Mouse (Mus musculus): Measurements from ENCODE around the gene Bcl9l.
A peak's percentile ranks its signal among the peaks of the same experiment; 100 is the strongest.

Bcl9l gene

DNA sequence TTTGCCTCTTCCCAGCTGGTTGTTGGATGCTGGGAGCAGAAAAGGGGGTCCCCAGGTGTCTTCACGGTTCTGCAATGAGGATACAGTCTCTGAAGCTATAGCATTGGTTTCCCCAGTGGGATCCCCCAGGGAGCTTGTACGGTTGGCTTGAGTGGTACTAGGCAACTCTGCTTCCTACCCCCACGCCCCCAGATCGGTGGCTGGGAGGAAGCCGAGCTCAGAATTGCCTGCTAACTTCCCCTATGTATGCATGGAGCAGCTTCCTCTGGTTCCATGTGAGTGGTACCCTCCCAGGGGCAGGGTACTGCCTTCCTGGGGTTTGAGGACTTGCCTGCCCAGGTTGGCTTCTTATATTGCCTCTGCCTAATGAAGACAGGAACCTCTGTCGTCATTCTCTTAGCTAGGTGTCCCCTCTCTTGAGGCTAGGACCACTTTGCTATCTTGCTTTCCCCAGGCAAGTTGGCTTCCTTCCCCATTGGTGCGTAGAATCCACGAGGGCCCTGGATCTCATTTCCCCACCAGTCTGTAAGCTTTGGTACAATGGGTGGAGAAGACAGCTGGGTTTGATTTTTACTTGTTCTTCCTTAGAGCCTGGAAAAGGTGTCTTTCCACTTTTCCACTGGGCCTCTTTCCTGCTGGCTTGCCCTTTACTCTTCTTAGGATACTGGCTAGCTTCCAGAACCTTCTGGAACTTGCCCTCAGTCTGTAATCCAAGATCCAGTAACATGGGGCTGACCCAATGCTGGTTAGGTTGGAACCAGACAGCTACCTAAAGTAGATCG lies 29.5 kb downstream of the Bcl9l start:
- DNase-seq (ENCODE audit: low spot score) = no peak

DNA sequence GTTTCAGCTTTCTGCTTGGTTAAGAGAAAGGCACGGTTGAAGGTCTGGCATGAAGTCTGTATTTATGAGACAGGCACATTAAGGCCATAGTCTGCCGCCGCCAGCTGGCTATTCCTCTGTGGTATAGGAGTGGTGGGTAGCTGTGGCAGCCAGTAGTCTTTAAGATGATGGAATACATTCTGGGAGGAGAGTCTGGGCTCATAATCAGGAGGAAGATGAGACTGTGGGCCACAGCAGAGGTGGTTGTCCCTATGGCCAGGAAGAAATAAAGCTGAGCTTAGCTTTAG lies 30.0 kb downstream of the Bcl9l start:
- no peak for DNase-seq (ENCODE audit: low spot score)

DNA sequence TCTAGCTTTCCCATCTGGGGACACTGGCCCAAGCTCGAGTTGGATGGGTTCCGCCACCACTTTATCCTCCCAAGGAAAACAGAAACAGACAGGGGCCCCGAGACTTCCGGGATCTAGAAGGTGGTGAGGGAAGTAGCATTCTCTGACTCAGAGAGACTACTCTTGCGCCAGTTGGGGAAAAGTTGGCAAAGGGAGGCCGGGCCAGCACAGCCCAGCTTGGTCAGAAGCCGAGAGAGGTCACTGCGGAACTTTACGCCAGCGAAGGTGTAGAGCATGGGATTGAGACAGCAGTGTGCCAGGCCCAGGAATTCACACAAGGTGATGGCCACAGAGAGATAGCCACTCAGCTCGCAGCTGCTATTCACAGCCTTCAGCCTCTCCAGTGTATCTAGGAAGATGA lies 30.5 kb downstream of the Bcl9l start:
- no peak for DNase-seq (ENCODE audit: low spot score)

DNA sequence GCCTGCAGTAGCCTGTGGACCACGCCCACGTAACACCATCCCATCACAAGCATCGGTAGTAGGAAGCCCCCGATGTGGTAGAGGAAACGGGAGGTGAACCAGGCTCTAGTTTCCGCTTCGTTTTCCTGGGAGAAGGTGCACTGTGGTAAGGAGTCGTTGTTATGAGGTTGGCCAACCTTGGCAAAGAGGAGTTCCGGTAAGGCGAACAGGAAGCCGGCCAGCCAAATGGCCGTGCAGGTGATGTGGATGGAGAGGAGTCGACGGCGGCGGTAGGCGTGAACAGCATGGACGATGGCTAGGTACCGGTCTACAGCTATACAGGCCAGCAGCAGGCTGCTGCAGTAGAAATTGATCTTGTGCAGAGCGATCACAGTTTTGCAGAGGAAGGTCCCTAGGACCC lies 31.0 kb downstream of the Bcl9l start:
- DNase-seq (ENCODE audit: low spot score) = no peak

GRCm38 (mm10) chr9:44514147-44514546 lies 31.5 kb downstream of the Bcl9l start:
- no peak for DNase-seq (ENCODE audit: low spot score)

DNA sequence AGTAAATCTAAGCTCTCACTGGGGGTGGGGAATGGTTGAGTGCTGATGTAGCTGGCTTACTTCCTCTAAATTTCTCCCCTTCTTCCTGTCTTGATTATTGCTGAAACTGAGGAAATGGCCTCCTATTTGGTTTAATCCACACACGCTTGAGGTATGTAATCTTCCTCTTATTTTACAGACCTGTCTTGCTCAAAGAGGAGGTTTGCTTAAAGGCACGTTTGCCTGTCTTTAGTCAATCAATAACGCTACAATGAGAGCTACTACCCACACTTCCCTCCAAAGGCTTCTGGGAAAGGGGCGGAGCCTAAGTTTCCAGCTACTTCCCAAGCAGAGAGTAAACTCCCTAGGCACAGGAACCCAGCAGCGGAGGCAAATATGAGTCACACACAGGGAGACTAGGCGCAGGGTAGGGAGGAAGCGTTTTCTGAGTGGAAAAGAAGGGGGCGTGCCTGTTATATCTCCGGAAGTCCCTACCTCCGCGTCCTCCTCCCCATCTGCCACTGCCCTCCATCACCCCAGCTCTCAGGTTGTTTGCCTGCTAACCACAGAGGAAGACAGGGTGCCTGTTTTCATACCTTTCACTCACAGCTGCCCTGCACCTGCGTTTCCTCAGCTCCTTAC lies 32.6 kb downstream of the Bcl9l start:
- peak; percentile 29 for DNase-seq (ENCODE audit: low spot score)

DNA sequence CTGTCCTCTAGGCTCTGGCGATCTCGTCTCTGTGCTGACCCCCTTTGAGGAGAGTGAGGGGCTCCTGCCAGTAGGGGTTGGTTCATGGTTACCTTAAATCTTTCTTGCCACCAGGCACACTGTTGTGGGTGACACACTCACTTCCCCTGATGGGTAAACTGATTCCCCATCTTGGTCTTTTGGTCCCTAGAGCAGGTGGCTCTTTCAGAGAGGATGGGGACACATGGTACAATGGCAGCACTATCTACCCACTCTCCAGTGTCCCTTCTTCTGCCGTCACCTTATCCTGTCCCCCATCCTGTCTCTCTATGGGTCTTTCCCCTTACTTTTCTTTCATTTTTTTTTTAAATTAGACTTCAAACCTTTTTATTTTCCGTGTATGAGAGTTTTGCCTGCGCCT lies 33.3 kb downstream of the Bcl9l start:
- DNase-seq (ENCODE audit: low spot score) = no peak

DNA sequence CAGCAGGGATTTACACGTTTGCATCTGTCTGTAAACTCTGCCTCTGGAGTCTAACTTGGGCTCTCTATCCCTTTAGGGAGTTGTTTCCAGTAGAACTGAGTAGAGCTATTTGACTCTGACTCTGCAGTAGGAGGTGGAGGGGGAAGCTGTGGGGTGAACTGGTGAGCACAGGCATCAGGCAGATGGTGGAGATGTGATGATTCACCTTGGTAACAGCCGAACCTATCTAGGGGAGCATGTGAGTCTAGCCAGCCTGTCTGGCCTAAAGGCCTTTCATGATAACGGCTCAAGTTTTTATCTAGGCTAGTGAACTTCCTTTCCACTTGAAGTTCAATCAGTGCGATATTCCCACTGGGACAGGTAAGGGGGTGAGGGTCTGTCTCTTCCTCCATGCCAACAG lies 34.7 kb downstream of the Bcl9l start:
- DNase-seq (ENCODE audit: low spot score) = no peak

DNA sequence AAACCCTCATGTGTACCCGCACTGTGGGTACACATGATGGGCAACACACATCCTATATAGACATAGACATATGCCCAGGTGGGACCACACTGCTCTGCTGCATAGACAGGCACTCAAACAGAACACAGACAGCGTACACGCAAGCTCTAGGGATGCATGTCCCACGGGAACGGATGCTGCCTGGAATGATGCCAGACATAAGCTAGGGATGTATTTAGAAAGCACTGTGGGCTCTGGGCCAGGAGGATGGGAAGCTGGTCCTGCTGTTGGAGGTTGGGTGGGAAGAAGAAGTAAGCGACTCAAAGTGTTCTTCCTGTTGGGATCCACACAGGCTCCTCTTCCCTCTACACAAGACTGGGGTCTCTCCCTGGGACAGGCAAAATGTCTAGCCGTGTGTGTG lies 35.4 kb downstream of the Bcl9l start:
- no peak for DNase-seq (ENCODE audit: low spot score)

DNA sequence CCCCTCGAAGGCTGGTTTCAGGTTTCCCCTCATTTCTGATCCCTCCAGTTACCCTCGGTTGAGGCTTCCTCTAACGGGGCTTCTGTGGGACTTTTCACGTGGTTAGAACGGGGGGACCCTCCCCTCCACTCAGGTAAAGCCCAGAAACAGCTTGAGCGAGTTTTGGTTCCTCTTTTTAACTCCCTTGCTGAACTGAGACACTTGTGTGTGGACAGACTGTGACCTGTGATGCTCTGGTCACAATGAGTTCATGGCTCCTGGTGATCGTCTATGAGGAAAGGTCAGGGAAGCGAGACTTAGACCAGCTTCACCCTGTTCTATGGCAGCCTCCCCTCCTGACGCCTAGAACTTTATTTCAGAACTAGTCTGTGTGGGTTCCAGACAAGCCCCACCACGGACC lies 39.3 kb downstream of the Bcl9l start:
- no peak for DNase-seq (ENCODE audit: low spot score)

- no peak for DNase-seq (ENCODE audit: low spot score)
These were observed 41.1 kb downstream of the Bcl9l start for GRCm38 (mm10) chr9:44523686-44524085.

- DNase-seq (ENCODE audit: low spot score) = no peak
These were observed 41.7 kb downstream of the Bcl9l start for GRCm38 (mm10) chr9:44524235-44524826.

- no peak for DNase-seq (ENCODE audit: low spot score)
These were observed 42.4 kb downstream of the Bcl9l start for GRCm38 (mm10) chr9:44525001-44525400.

DNA sequence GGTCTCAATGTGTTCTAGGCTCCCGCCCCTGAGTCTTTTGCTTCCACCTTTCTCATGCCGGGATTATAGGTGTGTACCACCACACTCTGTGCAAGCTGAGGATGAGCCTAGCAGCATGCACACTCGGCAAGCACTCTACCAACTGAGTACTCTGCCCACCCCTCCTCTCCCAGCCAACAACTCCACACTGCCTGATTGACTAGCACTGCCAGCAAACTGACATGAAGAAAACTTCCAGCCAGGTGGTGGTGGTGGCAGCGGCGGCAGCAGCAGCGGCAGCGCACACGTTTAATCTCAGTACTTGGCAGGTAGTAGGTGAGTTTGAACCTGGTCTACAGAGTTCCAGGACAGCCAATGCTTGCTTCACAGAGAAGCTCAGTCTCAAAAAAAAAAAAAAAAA lies 43.0 kb downstream of the Bcl9l start:
- no peak for DNase-seq (ENCODE audit: low spot score)

DNA sequence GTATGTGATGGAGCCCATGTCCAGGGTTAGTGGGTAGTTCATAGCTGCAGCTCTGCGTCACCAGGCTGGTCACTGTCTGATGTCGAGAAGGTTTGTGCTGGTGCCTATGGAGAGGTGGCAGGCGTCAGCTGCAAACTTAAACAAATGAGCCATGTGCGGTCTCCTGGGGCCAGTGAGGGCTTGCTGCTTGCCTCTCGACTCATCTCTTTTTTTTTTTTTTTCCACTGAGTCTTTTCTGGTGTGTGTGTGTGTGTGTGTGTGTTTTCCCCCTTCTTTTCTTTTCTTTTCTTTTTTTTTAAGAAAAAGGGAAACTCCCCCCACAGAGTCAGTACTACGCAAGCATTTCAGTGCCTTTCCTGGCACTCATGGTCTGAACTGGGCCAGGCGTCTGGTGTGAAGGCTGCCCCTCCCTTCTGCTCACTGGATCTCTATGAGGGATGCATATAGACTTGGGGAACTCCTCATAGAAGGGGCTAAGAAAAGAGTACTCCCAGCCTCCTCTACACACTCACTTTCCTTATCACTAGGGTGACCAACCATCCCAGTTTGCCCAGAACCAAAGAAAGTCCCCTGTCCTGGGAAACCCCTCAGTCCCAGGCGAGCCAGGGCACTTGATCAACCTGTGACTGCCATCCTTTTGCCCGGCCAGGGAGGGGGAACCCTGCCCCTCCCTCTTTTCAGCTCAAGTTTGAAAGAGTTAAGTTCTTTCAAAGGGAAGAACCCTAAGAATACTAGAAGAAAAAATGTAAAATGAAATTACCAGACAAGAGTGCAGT lies 43.9 kb downstream of the Bcl9l start:
- no peak for DNase-seq (ENCODE audit: low spot score)

- DNase-seq (ENCODE audit: low spot score) = no peak
These were observed 45.7 kb downstream of the Bcl9l start for GRCm38 (mm10) chr9:44528340-44528739.

DNA sequence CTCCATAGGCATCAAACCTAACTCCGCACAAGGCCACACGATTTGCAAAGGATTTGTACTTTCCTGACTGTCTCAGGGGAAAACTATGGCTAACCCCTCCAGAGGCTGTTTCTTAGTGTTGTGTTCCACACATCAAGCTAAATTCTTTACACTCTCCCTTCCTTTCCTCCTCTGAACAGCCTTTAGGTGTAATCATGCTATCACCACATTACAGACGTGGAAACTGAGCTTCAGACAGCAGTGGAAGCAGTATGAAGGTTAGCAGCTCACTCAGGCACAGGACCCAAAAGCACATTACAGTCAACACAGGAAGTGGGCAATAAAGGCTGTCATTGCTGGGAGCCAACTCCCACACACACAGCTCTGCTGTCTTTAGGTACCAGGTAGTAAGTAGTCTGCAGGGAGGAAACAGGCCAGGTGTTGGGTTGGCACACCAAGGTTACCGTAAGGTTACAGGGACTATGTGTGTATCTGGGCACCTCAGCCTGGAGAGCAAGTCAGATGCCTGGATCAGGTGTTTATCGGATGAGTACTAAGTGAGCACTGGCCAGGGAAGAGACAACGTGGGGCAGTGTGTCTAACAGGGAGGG lies 50.5 kb downstream of the Bcl9l start:
- no peak for DNase-seq (ENCODE audit: low spot score)

- DNase-seq (ENCODE audit: low spot score) = no peak
These were observed 55.1 kb downstream of the Bcl9l start for GRCm38 (mm10) chr9:44537625-44538301.

GRCm38 (mm10) chr9:44539816-44540421 lies 57.3 kb downstream of the Bcl9l start:
- DNase-seq (ENCODE audit: low spot score) = no peak

DNA sequence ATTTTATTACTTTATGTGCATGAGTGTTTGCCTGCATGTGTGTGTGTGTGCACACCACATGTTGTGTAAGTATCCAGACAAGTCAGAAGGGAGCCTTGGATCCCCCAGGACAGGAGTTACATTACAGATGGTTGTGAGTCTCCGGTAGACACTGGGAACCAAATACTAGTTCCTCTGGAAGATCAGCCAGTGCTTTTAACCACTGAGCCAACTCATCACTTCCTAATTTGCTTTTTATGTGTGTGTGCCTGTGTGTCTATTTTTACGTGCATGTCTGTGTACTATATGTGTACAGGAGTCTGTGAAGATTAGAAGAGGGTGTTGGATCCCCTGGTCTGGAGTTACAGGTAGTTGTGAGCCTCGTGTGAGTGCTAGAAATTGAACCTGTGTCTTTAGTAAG lies 58.1 kb downstream of the Bcl9l start:
- DNase-seq (ENCODE audit: low spot score) = no peak

- DNase-seq (ENCODE audit: low spot score) = no peak
These were observed 59.7 kb downstream of the Bcl9l start for GRCm38 (mm10) chr9:44542364-44542763.

GRCm38 (mm10) chr9:44544986-44545385 lies 62.4 kb downstream of the Bcl9l start:
- no peak for DNase-seq (ENCODE audit: low spot score)
